Mouse (Mus musculus): ENCODE measurements around the gene Wscd1.

Wscd1 gene

GRCm38 (mm10) chr11:71822031-71822430 lies 72.3 kb downstream of the Wscd1 start:
- in situ Hi-C loops (cut with MseI, MboI), result no loop called here

- in situ Hi-C loops (cut with MseI, MboI), result no loop called here
Observed at GRCm38 (mm10) chr11:71824971-71825370, 75.3 kb downstream of the Wscd1 start.
